Mouse (Mus musculus) embryonic facial prominence, embryonic 12.5 days (tissue): ENCODE results near the gene Map4k5. TPM values are rescaled to one million over a fixed set of nuclear protein-coding genes. Genes with fewer than 3 reads are reported as not detected.

Experiments used
- ATAC-seq: fragments of 200-750 bp; cut with Nextera tagmentation; 2 replicates; pipeline ENCODE4 v1.8.0; 2017; ENCODE audit not compliant: insufficient number of reproducible peaks, insufficient read depth, low FRiP score, low TSS enrichment
- H3K27ac ChIP-seq: fragments of 300-500 bp; sonication (generic); 2 replicates; pipeline ENCODE4 v1.5.1; 2016; ENCODE audit warnings: mild to moderate bottlenecking
- H3K27me3 ChIP-seq: fragments of 300-500 bp; sonication (generic); 2 replicates; pipeline ENCODE4 v1.6.1; 2016; ENCODE audit warnings: mild to moderate bottlenecking, moderate library complexity
- H3K36me3 ChIP-seq: fragments of 300-500 bp; sonication (generic); 2 replicates; pipeline ENCODE4 v1.6.1; 2016; ENCODE audit warnings: mild to moderate bottlenecking
- H3K4me1 ChIP-seq: fragments of 300-500 bp; sonication (generic); 2 replicates; pipeline ENCODE4 v1.6.1; 2016
- H3K4me2 ChIP-seq: fragments of 300-500 bp; sonication (generic); replicated peaks from 2 replicates; pipeline ENCODE4 v1.6.1; 2016; ENCODE audit warnings: mild to moderate bottlenecking, moderate library complexity
- H3K4me3 ChIP-seq: fragments of 300-500 bp; sonication (generic); 2 replicates; pipeline ENCODE4 v1.5.1; 2016; ENCODE audit warnings: mild to moderate bottlenecking
- H3K9ac ChIP-seq: fragments of 300-500 bp; sonication (generic); 2 replicates; pipeline ENCODE4 v1.6.1; 2016; ENCODE audit warnings: mild to moderate bottlenecking, moderate library complexity
- H3K9me3 ChIP-seq: fragments of 300-500 bp; sonication (generic); 2 replicates; pipeline ENCODE4 v1.6.1; 2016; ENCODE audit warnings: mild to moderate bottlenecking, moderate library complexity
- WGBS: fragments of 180-500 bp; shearing (Covaris S2); methylation state at CpG from one replicate; pipeline ENCODE4 v1.1.7; 2016; 5-methylcytosine and 5-hydroxymethylcytosine counted together
- polyA plus RNA-seq: library from polyadenylated mRNA; unstranded; fragments of >200 nt; fragmentation: Nextera tagmentation; extraction: Ambion mirVana; gene quantifications from 2 replicates; pipeline ENCODE4 v1.2.1, GENCODE M21; 2016

Map4k5 gene
- polyA plus RNA-seq, 1 experiment from 2014 or later = 49.2 TPM

DNA sequence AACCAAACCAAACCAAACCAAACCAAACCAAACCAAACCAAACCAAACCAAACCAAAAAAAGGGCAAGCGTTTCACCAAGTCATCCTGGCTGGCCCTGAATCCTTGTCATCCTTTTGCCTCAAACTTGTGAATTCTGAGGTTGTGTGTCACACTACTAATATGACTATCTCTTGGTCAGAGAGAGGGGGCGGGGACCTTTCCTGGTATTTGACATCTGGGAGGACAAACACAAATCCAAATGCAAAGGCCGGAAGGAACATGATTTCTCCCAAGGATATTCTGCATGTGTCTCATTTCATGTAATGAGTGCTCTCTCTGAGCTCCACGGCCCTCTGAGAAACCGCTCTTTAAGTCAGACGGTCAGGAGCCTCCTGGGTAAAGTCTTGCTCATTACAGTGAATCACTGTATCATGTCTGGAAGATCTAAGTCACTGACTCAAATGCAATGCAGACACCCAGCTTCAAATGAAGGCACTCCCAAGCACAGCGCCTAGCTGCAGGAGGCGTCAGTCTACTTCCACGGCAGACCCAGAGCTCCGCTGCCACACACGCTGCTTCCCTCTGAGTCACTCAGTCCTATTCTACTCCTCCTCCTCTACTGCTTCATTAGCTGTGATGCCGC is 58.9 kb downstream of the Map4k5 start:
- Histone ChIP-seq H3K9ac (no peak overlapping the region), H3K4me3 (no peak overlapping the region), H3K27me3 (no peaks in the 10 kb centered on the region), H3K27ac (no peak overlapping the region), H3K4me2 (no peak overlapping the region), H3K4me1 (no peaks in the 10 kb centered on the region), H3K36me3 (peaks cover 40% of the 10 kb centered on the region), H3K9me3 (no peaks in the 10 kb centered on the region)
- WGBS = 83% methylated on average over 12 of the region's 12 CpGs
- ATAC-seq = no peak

DNA sequence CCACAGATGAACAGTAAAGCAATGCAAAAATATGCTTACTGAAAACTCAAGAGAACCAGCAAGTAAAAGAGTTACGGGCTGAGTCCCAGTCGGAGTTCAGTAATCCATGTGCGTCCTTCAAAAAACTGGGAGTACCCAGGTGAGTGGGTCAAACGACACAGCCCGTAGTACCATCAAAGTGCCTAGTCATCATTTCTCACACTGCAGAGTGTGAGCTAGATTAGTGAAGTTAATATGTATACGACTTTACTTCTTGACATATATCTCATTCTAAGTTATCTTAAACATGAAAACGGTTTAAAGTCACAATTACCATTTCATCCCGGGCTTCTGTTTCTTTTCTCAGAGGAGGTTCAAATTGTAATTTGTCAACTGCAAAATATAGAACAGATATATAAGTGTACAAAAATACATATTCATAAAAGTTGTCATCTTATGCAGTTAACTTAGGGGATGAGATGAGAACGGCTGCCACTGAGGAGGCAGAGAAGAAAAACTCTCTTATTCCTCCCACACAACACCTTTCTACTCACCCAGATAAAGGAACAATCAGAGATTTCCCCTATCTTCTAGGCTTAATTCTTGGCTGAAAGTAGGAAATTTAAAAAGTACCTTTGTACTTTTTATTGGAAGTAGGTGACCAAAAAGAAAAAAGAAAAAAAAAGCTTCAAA is 61.6 kb downstream of the Map4k5 start:
- H3K36me3 ChIP-seq = peaks cover 39% of the 10 kb centered on the region
- no peaks in the 10 kb centered on the region for H3K27me3 ChIP-seq
- H3K4me3 ChIP-seq = no peak overlapping the region
- no peak overlapping the region for H3K9ac ChIP-seq
- 91% methylated on average over 9 of the region's 9 CpGs for WGBS
- H3K9me3 ChIP-seq = no peaks in the 10 kb centered on the region
- no peak overlapping the region for H3K27ac ChIP-seq
- no peak overlapping the region for H3K4me2 ChIP-seq
- no peaks in the 10 kb centered on the region for H3K4me1 ChIP-seq
- ATAC-seq = no peak

DNA sequence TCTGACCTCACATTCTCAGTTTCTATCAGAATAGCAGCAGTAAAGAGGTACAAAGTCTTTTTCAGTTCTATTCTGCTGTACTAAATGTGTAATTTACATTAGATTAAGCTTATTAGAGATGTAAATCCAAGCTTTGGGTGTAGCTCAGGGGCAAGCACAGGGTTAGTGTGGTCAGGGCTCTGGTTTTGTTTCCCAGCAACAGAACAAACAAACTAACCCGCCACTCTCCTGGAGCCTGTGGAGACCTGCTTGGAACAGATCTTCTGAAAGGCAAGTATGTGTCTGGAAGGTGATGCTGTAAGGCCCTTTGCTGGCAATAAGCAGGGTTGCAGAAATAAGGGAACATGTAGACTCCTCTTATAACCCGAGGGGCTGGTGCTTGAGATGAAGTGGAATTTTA is 64.8 kb downstream of the Map4k5 start:
- 68% methylated on average over 2 of the region's 2 CpGs for WGBS
- H3K36me3 ChIP-seq = peaks cover 27% of the 10 kb centered on the region
- H3K4me3 ChIP-seq = no peak overlapping the region
- no peak overlapping the region for H3K9ac ChIP-seq
- no peaks in the 10 kb centered on the region for H3K9me3 ChIP-seq
- no peak for ATAC-seq
- H3K27me3 ChIP-seq = no peaks in the 10 kb centered on the region
- H3K4me1 ChIP-seq = no peaks in the 10 kb centered on the region
- no peak overlapping the region for H3K27ac ChIP-seq
- no peak overlapping the region for H3K4me2 ChIP-seq

DNA sequence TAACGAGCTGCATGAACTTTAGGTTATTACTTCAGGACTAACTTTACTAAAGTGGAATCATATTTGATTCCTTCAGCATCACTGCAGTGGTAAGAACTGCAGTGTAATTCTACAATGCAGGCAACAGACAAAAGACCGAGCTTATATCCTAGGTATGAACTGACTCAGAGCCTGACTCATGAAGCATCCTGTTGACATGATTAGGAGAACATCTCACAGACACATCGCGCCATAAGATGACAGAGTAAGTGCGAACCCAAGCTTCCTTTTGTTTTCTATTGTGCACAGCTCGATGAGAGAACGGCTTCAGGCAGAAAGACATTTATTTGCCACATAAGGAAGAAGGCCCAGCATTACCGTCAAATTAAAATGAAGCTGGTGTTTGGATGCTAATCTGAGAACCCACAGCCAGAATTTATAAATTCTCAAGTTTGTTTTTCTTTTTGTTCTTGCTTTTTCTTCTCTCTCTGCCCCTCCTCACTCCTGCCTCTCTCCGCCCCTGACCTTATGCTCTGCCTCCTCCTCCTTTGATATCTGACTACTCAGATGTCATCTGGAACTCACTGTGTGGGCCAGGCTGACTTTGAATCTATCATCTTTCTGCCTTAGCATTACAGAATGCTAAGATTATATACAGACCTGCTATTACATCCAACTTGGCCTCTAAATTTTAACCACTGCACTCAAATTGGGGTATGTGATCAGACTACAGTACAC is 68.0 kb downstream of the Map4k5 start:
- H3K9ac ChIP-seq = no peak overlapping the region
- no peak overlapping the region for H3K4me2 ChIP-seq
- H3K27me3 ChIP-seq = no peaks in the 10 kb centered on the region
- H3K9me3 ChIP-seq = no peaks in the 10 kb centered on the region
- no peak overlapping the region for H3K27ac ChIP-seq
- no peak overlapping the region for H3K4me3 ChIP-seq
- ATAC-seq = no peak
- 83% methylated on average over 9 of the region's 9 CpGs for WGBS
- peaks cover 54% of the 10 kb centered on the region for H3K36me3 ChIP-seq
- H3K4me1 ChIP-seq = no peaks in the 10 kb centered on the region

DNA sequence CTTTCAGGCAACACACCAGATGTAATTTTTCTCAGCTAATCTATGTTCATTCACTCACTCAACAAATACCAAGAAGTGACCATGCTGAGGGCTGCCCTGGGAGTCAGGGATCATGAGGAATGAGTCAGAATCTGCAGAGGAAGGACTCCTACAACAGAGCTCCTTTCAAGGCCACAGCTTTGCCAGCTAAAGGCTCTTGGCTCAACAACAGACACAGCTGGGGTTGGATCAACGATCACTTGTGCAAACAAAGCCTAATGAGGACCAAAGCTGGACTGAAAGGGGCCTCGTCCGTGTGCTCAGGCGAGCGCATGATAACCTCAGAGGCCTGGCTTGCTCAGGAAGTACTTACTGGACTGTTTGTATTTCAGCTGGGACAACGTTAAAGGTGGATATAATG is 78.7 kb downstream of the Map4k5 start:
- H3K27me3 ChIP-seq = no peaks in the 10 kb centered on the region
- no peak overlapping the region for H3K4me2 ChIP-seq
- H3K4me3 ChIP-seq = no peak overlapping the region
- no peak for ATAC-seq
- peaks cover 66% of the 10 kb centered on the region for H3K36me3 ChIP-seq
- H3K27ac ChIP-seq = no peak overlapping the region
- no peaks in the 10 kb centered on the region for H3K9me3 ChIP-seq
- H3K9ac ChIP-seq = no peak overlapping the region
- no peaks in the 10 kb centered on the region for H3K4me1 ChIP-seq
- 30% methylated on average over 6 of the region's 6 CpGs for WGBS

DNA sequence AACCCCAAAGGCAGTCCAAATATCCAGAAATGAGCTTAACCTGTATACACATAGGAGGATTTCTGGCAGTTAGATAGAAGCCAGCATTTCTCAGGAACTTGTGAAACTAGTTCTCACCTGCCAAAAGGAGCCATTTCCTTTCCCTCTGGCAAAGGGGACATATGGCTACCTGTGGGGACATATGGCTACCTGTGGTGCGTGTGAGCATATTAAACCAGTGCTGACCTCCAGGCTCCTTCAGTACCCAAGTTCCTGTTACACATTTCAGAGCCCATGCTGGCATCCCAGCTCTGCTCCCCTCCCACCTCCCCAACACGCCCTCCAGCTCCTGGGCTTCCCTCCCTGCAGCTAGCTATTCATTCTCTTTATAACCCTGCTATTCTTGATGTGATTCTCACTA is 79.4 kb downstream of the Map4k5 start:
- Histone ChIP-seq H3K27me3 (no peaks in the 10 kb centered on the region), H3K4me3 (no peak overlapping the region), H3K27ac (no peak overlapping the region), H3K4me2 (no peak overlapping the region), H3K36me3 (peaks cover 61% of the 10 kb centered on the region), H3K9ac (no peak overlapping the region), H3K4me1 (no peaks in the 10 kb centered on the region), H3K9me3 (no peaks in the 10 kb centered on the region)
- WGBS = 68% methylated on average over 2 of the region's 2 CpGs
- ATAC-seq = no peak

DNA sequence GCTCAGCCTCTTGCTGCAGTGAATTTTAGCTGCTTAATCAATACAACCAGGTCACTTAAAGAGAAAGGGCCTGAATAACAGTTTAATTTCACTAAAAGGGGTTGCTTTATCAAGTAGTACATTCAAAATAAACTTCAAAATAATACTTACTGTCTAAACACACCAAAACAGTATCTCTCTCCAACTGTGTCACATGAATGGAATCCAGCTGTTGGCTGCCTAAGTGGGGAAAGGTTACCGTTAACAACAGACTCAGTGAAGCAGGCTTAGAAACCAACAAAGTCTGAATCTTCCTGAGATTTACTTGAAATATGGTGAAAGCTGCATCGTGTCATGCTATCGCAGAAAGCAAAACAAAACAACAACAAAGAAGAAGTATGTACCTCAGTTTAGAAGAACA is 80.0 kb downstream of the Map4k5 start:
- H3K4me3 ChIP-seq = no peak overlapping the region
- ATAC-seq = no peak
- no peak overlapping the region for H3K4me2 ChIP-seq
- H3K27ac ChIP-seq = no peak overlapping the region
- H3K27me3 ChIP-seq = no peaks in the 10 kb centered on the region
- 69% methylated on average over 3 of the region's 3 CpGs for WGBS
- H3K9me3 ChIP-seq = no peaks in the 10 kb centered on the region
- no peak overlapping the region for H3K9ac ChIP-seq
- no peaks in the 10 kb centered on the region for H3K4me1 ChIP-seq
- H3K36me3 ChIP-seq = peaks cover 58% of the 10 kb centered on the region

DNA sequence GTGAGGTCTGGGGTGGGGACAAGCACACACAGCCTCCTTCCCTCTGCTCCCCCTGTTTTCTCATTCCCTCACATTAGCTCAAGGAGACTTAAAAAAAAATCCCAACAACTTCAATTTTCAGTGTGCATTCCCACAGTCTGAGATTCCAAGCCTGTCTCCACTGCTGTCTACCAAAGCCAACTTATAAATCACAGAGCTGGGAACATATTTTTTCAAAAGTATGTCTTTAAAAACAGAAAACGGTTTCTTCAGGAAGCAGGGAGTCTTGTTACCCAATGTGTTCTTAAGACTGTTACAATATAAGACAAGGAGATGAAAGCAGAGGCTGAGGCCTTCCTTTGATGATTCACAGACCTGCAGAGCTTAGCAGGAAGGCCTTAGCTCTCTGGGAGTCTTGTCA is 81.0 kb downstream of the Map4k5 start:
- no peak for ATAC-seq
- WGBS = 38% methylated on average over 1 of the region's 1 CpGs
- no peak overlapping the region for H3K4me3 ChIP-seq
- no peak overlapping the region for H3K27ac ChIP-seq
- H3K9me3 ChIP-seq = no peaks in the 10 kb centered on the region
- H3K36me3 ChIP-seq = peaks cover 54% of the 10 kb centered on the region
- no peak overlapping the region for H3K9ac ChIP-seq
- no peaks in the 10 kb centered on the region for H3K4me1 ChIP-seq
- no peak overlapping the region for H3K4me2 ChIP-seq
- no peaks in the 10 kb centered on the region for H3K27me3 ChIP-seq

DNA sequence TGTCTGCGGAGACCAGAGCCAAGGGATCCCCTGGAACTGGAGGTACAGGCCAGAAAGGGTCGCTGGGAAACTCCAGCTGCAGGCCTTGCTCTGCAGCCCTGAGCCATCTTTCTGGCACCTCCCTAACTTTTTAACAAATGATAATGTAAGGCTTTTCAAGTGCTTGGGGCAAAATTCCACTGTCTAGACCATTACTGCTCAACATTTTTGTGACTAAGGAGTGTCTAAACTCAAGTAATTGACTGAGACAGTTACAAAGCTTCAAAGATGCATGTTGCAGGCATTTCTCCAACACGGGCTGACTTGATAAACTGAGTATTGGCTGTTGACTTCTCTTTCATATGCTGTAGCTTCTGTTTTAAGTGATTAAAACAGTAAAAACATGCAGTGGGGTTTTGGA is 83.6 kb downstream of the Map4k5 start:
- H3K9ac ChIP-seq = no peak overlapping the region
- no peak overlapping the region for H3K4me2 ChIP-seq
- H3K27ac ChIP-seq = 0 out of 2 replicates have a peak overlapping the region, but pooled peaks have one; percentile 36
- 66% methylated on average over 3 of the region's 3 CpGs for WGBS
- no peak for ATAC-seq
- no peaks in the 10 kb centered on the region for H3K4me1 ChIP-seq
- no peaks in the 10 kb centered on the region for H3K27me3 ChIP-seq
- no peaks in the 10 kb centered on the region for H3K9me3 ChIP-seq
- peaks cover 51% of the 10 kb centered on the region for H3K36me3 ChIP-seq
- H3K4me3 ChIP-seq = no peak overlapping the region

DNA sequence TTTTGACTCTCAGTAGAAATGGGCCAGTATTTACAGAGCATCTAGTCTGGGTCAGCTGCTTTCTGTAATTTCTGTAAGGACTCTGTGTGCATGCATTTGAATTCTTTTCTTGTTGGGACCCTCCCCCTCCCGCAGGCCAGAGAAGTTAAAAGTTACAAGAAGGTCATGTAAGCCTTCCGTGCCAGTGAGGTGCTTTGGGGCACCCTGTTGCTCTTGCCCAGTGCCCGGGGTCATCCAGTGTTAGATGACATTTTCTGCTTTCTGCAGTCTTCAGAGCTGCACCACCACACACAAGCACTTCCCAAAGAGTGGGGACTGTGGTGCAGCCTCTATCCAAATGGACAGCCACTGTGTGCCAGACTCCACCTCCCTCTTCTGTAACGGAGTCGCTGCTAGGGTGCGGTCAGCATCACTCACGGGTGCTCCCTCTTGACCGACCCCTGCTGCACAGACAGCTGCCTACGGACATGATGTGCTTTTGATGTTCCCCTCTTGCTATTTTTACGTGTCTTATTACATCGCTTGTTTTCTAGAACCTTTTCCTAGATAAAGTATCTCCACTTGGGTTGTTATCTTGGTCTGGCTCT is 85.5 kb downstream of the Map4k5 start:
- no peak for ATAC-seq
- Histone ChIP-seq H3K4me3 (no peak overlapping the region), H3K9me3 (no peaks in the 10 kb centered on the region), H3K27me3 (no peaks in the 10 kb centered on the region), H3K36me3 (peaks cover 45% of the 10 kb centered on the region), H3K4me1 (no peaks in the 10 kb centered on the region), H3K9ac (no peak overlapping the region), H3K4me2 (no peak overlapping the region), H3K27ac (no peak overlapping the region)
- 60% methylated on average over 11 of the region's 11 CpGs for WGBS

DNA sequence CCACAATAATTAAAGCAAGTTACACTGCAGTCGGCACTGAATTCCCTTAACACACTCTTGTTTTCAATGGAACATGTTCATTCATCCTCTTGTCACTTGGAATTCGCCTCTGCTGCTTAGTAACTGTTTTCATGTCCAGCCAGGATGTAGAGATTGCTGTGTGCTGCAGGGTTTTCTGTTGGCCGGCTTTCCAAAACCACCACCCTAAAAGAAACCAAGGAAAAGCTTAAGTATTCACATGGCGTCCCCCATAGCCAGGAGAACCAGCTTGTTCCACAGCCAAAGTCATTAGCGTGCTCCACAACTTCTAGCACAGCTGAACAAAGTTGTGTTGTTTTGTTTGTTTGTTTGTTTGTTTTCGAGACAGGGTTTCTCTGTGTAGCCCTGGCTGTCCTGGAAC is 87.9 kb downstream of the Map4k5 start:
- no peak for ATAC-seq
- no peak overlapping the region for H3K4me3 ChIP-seq
- H3K27ac ChIP-seq = no peak overlapping the region
- no peaks in the 10 kb centered on the region for H3K4me1 ChIP-seq
- WGBS = 89% methylated on average over 6 of the region's 6 CpGs
- H3K4me2 ChIP-seq = no peak overlapping the region
- H3K27me3 ChIP-seq = no peaks in the 10 kb centered on the region
- H3K36me3 ChIP-seq = peaks cover 39% of the 10 kb centered on the region
- H3K9me3 ChIP-seq = no peaks in the 10 kb centered on the region
- no peak overlapping the region for H3K9ac ChIP-seq
